Mouse (Mus musculus): ENCODE results near the gene Lipo1.
"Not testable (repeated sequence)": the region's sequence is repeated elsewhere in the genome, so short reads cannot be mapped to it uniquely, and the experiment has no call there.

The Lipo1 gene

DNA sequence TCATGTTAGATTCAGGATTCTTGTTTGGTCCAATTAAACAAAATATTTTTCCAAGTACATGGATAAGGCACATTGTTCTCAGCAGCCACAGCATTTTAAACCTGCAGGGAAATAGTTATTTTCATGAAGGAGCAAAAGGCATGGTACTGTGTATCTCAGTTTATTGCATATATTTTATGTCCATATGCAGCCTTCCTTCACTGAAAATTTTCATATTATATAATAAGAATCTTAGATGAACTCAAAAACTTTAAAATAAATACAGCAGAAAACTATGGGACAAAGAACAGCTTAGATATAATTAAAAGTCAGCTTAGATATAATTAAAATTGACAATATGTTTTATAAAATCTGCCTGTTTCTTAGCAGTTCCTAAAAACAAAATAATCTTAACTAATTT is at the start of gene Lipo1:
TSS of gene Lipo1 (minus strand) at position 101 of the 400 bp plus-strand sequence.
- DNase-seq = not testable (repeated sequence)

DNA sequence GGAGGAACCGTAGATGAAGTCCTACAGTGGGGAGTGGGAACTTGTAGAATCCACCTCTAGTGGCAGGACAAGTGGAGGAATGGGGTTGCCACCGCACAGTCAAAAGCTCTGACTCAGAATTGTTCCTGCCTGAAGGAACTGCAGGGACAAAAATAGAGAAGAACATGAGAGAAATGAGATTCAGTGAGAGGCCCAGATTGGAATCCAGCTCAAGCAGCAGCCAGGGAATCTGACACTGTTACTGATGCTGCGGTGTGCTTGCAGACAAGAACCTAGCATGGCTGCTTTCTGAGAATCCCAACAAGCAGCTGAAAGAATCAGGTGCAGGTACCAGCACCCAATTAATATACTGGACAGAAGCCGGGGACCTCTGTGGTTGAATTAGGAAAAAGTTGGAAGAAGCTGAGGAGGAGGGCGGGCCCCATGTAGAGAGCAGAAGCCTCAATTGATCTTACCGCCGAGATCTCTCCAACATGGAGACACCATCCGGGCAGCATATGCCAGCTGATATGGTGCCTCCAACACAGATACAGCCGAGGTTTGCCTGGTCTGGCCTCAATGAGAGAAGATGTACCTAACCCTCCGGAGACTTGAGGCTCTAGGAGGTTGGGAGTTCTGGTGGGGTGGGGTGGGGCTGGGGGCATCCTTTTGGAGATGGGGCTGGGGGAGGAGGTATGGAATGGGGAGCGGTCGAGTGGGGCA is 532 bp downstream of the Lipo1 start:
- DNase-seq = no peak

DNA sequence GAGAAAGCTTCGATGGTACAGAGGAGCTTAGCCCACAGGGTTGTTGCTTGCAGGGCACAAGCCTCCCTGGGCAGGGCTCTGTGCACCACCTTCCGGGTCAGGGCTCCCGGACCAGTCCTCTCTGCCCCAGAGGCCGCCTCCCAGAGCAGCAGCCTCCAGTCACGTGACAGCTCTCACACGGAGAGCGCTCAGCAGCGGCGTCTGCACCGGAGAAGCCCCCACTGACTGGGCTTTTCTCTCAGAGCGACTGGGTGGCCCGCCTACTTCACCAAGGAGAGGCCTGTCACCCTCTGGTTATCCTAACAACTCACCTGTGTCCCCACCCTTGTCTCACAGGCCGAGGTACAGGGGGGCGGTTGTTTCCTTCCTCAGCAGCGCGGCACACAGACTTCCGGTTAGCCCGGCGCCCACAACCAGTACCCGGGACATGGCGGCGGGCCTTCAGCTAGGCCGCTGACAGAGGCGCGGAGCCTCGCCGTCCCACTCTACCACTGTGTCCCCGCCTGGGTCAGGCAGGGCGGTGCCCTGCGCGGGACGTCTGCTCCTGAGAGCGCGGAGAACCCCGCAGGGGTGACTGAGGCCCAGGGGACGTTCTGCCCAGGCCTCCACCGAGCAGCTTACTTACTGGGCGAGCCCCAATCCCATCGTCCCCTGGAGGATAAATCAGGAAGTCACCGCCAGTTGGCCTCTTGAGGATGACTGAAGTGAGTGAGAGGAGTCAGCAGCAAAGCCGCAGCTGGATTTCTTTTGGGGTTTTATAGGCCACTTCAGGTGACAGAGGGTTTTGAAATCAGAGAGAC is 25.8 kb downstream of the Lipo1 start, which contains the start of gene Lipo3:
TSS of gene Lipo3 (minus strand) at position 665 of the 800 bp plus-strand sequence.
- DNase-seq = peak; percentile 39 to 67

DNA sequence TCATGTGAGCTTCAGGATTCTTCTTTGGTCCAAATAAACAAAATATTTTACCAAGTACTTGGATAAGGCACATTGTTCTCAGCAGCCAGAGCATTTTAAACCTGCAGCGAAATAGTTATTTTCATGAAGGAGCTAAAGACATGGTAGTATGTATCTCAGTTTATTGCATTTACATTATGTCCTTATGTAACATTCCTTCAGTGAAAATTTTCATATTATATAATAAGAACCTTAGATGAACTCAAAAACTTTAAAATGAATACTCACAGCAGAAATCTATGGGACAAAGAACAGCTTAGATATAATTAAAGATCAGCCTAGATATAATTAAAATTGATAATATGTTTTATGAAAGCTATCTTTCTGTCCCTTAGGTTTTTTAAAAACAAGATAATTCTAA is 36.0 kb downstream of the Lipo1 start, which contains the start of gene Lipo2:
TSS of gene Lipo2 (minus strand) at position 101 of the 400 bp plus-strand sequence.
- not testable (repeated sequence) for DNase-seq
